Mouse (Mus musculus): ENCODE measurements around the gene Ckb.
A peak's percentile ranks its signal among the peaks of the same experiment; 100 is the strongest.
"Not testable (repeated sequence)": the region's sequence is repeated elsewhere in the genome, so short reads cannot be mapped to it uniquely, and the experiment has no call there.

Ckb gene

DNA sequence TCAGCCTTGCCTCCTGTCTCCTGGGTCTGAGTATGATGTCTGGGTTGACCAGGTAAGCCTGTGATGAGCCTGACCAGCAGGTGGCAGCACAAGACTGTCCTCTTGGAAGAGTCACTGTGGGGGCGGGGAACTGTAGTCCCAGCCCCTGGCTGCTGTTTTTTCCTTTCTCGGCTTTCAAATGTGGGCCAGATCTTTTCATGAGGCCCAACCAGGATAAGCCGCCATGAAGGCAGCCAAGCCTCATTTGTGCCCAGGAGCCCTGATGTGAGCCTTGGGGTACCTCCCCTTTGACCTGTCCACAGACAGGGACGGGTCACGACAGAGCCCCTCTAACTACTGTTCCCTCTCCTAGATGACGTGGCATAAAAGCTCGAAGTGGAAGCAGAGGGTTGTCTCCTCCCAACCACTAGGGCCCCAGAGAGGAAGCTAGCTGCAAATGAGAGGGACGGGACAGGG is 3.7 kb downstream of the Ckb start:
- peak; percentile 94 for DNase-seq

- DNase-seq: no peak
These were observed 4.7 kb downstream of the Ckb start for GRCm38 (mm10) chr12:111667421-111667820.

GRCm38 (mm10) chr12:111666380-111666779 is 5.8 kb downstream of the Ckb start:
- no peak for DNase-seq

GRCm38 (mm10) chr12:111665041-111665880 is 6.9 kb downstream of the Ckb start:
- no peak for DNase-seq

- DNase-seq: no peak
These were observed 7.9 kb downstream of the Ckb start for GRCm38 (mm10) chr12:111664144-111664634.

DNA sequence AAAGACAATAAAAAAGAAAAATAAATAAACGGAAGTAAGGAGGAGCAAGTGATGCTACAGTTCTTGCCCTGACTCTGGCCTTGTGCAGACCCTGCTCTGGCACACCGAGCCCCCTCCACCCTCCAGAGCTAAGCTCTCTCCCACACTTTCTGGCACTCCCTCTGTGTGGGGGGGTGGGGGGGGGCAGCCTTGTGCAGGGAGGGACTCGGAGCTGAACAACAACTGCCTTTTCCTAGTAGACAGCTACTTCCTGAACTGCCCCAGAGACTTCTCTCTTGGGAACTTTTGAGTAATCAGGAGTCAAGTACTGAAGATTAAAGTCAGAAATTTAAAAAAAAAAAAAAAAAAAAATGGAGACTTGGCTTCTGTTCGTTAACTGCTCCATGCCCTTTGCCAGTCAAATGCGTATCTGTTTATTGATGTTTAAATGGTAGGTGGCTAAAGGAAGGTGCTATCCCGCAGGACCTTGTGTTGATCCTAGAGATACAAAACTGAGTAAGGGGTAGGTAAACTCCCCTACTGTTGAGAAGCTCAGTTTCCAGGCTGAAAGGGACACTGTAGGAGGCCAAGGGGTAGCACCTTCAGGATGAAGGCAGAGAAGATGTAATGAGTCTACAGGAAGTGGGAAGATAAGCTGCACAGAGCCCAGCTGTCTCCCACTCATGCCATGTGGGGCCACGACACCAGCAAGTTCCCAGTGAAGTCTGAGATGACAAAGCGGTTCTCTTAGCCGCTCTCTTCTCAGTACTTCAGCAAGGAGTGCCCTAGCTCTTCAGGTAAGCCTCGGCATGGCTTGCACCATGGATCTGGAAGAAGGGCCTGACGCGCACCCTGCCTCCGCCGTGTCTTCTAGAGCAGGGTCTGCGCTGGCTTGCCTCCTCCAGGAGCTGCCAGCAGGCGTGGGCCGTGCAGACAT is 8.7 kb downstream of the Ckb start:
- no peak for DNase-seq

DNA sequence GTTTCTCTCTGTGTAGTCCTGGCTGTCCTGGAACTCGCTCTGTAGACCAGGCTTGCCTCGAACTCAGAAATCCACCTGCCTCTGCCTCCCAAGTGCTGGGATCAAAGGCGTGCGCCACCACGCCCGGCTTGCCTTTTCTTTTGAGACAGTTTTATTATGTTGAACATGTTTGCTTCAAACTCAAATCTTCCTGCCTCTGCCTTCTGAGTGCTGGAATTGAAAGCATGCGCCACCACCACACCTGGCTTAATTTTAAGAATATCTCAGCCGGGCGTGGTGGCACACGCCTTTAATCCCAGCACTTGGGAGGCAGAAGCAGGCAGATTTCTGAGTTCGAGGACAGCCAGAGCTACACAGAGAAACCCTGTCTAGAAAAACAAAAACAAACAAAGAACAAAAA is 10.6 kb downstream of the Ckb start:
- DNase-seq: not testable (repeated sequence)

GRCm38 (mm10) chr12:111660628-111661027 is 11.5 kb downstream of the Ckb start:
- DNase-seq: no peak

DNA sequence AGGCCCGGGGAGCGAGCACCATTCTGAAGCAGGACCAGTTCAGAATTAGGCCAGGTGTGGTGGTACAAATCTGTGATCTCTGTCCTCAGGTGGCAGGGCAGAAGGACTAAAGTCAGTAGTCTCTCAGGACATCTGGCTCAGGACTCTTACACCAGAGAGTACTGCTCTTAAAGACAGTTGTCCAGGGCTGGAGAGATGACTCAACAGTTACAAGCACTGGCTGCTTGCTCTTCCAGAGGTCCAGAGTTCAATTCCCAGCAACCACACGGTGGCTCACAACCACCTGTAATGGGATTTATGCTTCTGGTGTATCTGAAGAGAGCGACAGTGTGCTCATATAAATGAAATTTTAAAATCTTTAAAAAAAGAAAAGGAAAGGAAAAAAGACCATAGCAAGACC is 12.8 kb downstream of the Ckb start:
- no peak for DNase-seq

DNA sequence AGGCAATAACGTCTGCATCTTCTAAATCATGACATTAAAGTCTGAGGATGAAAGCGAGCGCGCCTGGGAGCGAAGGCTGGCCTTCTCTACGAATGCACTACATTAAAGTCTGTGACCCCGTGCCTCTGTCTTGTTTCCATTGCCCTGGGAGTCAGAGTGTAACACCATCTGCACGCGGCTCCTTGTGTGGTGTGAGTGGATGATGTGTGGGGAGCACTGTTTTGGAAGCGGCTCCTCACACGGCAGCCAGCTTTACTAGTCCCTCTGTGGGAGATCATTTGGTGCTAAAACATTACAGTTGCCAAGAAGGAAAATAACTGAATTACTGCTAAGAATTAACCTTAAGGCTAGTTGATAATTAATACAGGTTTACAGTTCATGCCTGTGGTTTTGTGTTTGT is 16.4 kb downstream of the Ckb start:
- DNase-seq: no peak

GRCm38 (mm10) chr12:111653434-111653833 is 18.7 kb downstream of the Ckb start:
- peak; percentile 76 for DNase-seq

GRCm38 (mm10) chr12:111652953-111653352 is 19.2 kb downstream of the Ckb start:
- no peak for DNase-seq

DNA sequence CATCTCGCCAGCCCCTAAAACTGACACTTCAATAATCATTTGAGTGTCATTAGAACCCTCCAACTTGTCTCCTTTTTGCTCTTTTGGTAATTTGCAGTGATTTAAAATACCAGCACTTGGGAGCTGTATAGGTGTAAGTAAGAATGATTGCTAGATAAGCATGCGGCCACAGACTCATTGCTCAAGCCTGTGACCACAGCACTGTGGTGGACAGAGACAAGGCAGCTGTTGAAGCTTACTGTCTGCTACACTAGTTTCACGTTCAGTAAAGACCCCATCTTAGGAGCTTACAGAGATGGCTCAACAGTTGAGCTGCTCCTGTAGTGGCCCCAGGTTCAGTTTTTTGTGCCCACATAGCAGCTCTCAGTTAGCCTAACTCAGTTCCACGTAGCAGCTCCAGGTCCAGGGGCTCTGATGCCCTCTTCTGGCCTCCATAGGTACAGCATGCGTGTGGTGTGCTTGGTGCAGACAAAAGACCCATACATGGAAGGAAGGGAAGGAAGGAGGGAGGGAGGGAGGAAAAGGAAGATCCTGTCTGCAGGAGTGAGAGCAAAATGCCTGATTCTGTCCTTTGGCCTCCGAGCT is 24.0 kb downstream of the Ckb start:
- DNase-seq: peak; percentile 52
